Mouse (Mus musculus) liver, embryonic 11.5 days (tissue): ENCODE results near the gene Npsr1. TPM values are rescaled to one million over a fixed set of nuclear protein-coding genes. Genes with fewer than 3 reads are reported as not detected.

ENCODE experiments used
- ATAC-seq: fragments of 200-750 bp; cut with Nextera tagmentation; replicated peaks from 2 replicates; pipeline ENCODE4 v1.8.0; 2017; ENCODE audit warnings: moderate number of reproducible peaks, mild to moderate bottlenecking, moderate TSS enrichment, moderate library complexity; ENCODE audit not compliant: low FRiP score
- DNase-seq: peaks from one replicate; pipeline ENCODE4 v3.0.0-alpha.2; 2017; ENCODE audit warnings: low spot score
- H3K27ac ChIP-seq: fragments of 300-500 bp; sonication (generic); 2 replicates; pipeline ENCODE4 v1.5.1; 2014; ENCODE audit warnings: mild to moderate bottlenecking, low read depth, low read length, control low read depth
- H3K27me3 ChIP-seq: fragments of 300-500 bp; sonication (generic); replicated peaks from 2 replicates; pipeline ENCODE4 v1.6.1; 2014; ENCODE audit warnings: low read length, mixed read lengths; ENCODE audit not compliant: control insufficient read depth, insufficient read depth
- H3K36me3 ChIP-seq: fragments of 300-500 bp; sonication (generic); 2 replicates; pipeline ENCODE4 v1.6.1; 2014; ENCODE audit warnings: mild to moderate bottlenecking, low read length, moderate library complexity, mixed read lengths; ENCODE audit not compliant: control insufficient read depth, insufficient read depth
- H3K4me1 ChIP-seq: fragments of 300-500 bp; sonication (generic); replicated peaks from 2 replicates; pipeline ENCODE4 v1.6.1; 2014; ENCODE audit warnings: low read length, mixed read lengths; ENCODE audit not compliant: control insufficient read depth, insufficient read depth
- H3K4me2 ChIP-seq: fragments of 300-500 bp; sonication (generic); 2 replicates; pipeline ENCODE4 v1.6.1; 2014; ENCODE audit warnings: mild to moderate bottlenecking, control low read depth, moderate library complexity
- H3K4me3 ChIP-seq: fragments of 300-500 bp; sonication (generic); 2 replicates; pipeline ENCODE4 v1.5.1; 2014; ENCODE audit warnings: low read depth, low read length, control low read depth
- H3K9ac ChIP-seq: fragments of 300-500 bp; sonication (generic); 2 replicates; pipeline ENCODE4 v1.6.1; 2014; ENCODE audit warnings: low read depth, low read length, control low read depth
- H3K9me3 ChIP-seq: fragments of 300-500 bp; sonication (generic); 2 replicates; pipeline ENCODE4 v1.6.1; 2016; ENCODE audit warnings: low read length, inconsistent platforms, mixed read lengths; ENCODE audit not compliant: control insufficient read depth
- WGBS: fragments of 180-500 bp; shearing (Covaris S2); extraction: QIAGEN DNeasy Blood & Tissue Kit; methylation state at CpG from one replicate; pipeline ENCODE4 v1.1.7; 2014; 5-methylcytosine and 5-hydroxymethylcytosine counted together
- polyA plus RNA-seq: library from polyadenylated mRNA; unstranded; fragments of >200 nt; fragmentation: Nextera tagmentation; extraction: Ambion mirVana; gene quantifications from 2 replicates; pipeline ENCODE4 v1.2.1, GENCODE M21; 2014

The Npsr1 gene
- polyA plus RNA-seq, 1 experiment from 2014 or later: not detected

DNA sequence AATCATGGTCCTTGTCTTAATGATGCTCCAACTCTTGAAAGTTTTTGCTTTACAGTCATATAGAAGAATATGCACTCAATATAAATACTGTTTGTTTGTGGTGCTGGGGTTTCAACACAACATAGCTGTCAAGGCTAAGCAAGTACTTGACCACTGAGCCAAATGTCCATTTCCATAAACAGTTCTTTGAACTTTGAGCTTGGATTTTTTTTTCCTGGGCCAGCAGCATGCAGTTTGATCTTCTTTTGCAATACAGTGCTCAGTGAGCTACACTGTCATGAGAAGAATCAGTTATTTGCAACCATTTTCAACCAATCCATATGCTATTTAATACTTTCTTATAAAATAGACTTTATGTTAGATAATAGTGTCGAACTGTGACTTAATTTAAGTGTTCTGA lies 35.3 kb downstream of the Npsr1 start:
- Histone ChIP-seq H3K9me3 (no peaks in the 10 kb centered on the region), H3K27ac (no peak overlapping the region), H3K36me3 (no peaks in the 10 kb centered on the region), H3K4me3 (no peak overlapping the region), H3K4me2 (no peak overlapping the region), H3K27me3 (no peaks in the 10 kb centered on the region), H3K9ac (no peak overlapping the region), H3K4me1 (no peaks in the 10 kb centered on the region)
- DNase-seq (no peak), ATAC-seq (no peak)
- 65% methylated on average over 1 of the region's 1 CpGs for WGBS

DNA sequence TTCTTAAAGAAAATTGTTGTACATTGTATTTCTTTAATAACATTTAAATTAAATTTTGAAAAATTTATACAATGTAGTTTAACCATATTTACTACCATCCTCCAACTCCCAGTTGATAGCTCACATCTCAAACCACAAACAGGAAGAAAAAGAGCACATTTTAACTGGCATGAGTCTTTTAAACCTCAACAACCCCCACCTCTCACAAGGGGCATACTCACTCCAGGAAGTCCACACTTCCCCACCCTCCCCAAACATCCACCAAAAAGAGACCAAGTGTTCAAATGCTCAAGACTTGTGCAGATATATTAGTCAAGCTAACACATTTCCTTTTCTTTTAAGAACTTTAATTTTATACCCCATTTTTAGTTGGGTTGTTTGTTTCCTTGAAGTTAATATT lies 38.6 kb downstream of the Npsr1 start:
- Histone ChIP-seq H3K4me1 (no peaks in the 10 kb centered on the region), H3K9ac (no peak overlapping the region), H3K27me3 (no peaks in the 10 kb centered on the region), H3K4me3 (no peak overlapping the region), H3K9me3 (no peaks in the 10 kb centered on the region), H3K4me2 (no peak overlapping the region), H3K27ac (no peak overlapping the region), H3K36me3 (no peaks in the 10 kb centered on the region)
- DNase-seq (no peak), ATAC-seq (no peak)

DNA sequence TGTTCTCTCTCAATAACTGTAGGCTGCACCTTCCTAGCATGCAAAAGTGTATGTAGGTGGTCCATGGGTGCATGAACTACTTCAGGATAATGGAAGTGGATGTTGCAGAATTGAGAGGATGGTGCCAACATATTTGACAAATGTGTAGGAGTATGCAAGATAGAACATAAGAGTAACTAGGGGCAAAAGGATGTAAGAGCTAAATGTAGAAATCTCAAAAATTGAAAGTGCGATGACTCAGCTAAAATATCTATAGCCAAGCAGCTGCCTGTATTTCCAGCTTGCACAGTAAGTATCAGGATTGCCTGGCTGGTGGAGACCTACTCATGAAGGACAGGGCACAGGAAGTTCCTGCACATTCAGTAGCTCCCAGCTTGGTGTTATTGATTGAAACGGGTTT lies 46.5 kb downstream of the Npsr1 start:
- Histone ChIP-seq H3K4me1 (no peaks in the 10 kb centered on the region), H3K27me3 (no peaks in the 10 kb centered on the region), H3K36me3 (no peaks in the 10 kb centered on the region), H3K4me3 (no peak overlapping the region), H3K27ac (no peak overlapping the region), H3K4me2 (no peak overlapping the region), H3K9ac (no peak overlapping the region), H3K9me3 (no peaks in the 10 kb centered on the region)
- 86% methylated on average over 2 of the region's 2 CpGs for WGBS
- ATAC-seq: no peak
- DNase-seq: no peak

DNA sequence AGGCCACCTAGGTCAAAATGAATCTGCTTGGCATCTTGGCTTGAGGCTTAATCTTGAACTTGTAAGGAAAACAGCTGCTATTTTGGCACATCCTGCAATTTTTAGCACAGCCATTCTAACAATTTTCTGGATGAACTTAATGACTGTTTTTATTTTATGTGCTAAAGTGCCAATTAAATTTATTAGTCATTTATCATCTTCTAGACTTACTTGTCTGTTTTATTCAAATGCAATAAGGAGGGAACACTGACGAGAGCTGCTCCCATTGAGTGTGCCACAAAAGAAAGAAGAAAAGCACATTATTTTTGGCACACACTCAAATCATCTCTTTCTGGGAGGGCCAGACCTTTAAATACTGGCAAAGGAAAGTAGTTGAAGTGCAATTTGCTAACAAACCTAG lies 59.4 kb downstream of the Npsr1 start:
- Histone ChIP-seq H3K9me3 (no peaks in the 10 kb centered on the region), H3K4me2 (no peak overlapping the region), H3K36me3 (no peaks in the 10 kb centered on the region), H3K4me1 (no peaks in the 10 kb centered on the region), H3K9ac (no peak overlapping the region), H3K4me3 (no peak overlapping the region), H3K27ac (no peak overlapping the region), H3K27me3 (no peaks in the 10 kb centered on the region)
- DNase-seq: no peak
- ATAC-seq: no peak
- WGBS: 64% methylated on average over 1 of the region's 1 CpGs

DNA sequence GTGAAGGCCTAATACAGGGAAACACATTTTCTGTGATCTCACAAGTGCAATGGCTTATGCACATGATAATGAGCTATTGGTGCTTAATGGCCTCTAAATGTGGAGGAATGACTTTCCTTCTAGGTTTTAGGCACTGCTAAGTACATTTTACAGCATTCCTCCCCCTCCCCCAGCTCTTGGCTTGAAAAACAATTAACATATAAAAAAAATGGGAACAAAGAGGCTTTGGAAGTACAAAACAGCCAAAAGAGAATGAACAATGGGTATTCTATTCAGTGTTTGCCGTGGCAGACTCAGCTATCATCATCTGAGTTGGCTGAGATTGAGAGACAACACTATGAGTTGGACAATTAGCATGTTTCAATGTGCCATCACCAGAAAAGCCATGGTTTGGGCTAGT lies 62.6 kb downstream of the Npsr1 start:
- Histone ChIP-seq H3K4me3 (no peak overlapping the region), H3K9ac (no peak overlapping the region), H3K4me2 (no peak overlapping the region), H3K27me3 (no peaks in the 10 kb centered on the region), H3K9me3 (no peaks in the 10 kb centered on the region), H3K4me1 (no peaks in the 10 kb centered on the region), H3K27ac (no peak overlapping the region), H3K36me3 (no peaks in the 10 kb centered on the region)
- DNase-seq (no peak), ATAC-seq (no peak)
- 61% methylated on average over 1 of the region's 1 CpGs for WGBS

DNA sequence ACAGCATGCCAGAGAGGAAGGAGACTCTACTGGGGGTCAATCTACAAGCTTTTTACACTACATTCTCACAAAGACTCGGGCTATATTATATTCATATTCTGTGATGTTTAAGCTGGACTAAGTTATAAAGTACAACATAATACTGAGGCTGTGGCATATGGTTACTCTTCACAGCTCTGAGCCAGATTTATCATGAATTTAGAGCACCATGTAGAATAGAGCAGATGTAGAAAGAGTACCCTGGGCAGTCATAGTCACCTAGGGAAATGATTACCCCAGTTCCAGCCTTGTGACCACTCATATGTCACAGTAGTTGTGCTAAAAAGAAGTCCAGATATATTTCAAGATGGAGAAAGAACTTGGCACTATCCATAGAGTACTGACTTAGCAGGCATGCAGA lies 70.7 kb downstream of the Npsr1 start:
- Histone ChIP-seq H3K9ac (no peak overlapping the region), H3K36me3 (no peaks in the 10 kb centered on the region), H3K27ac (no peak overlapping the region), H3K4me2 (no peak overlapping the region), H3K27me3 (no peaks in the 10 kb centered on the region), H3K9me3 (no peaks in the 10 kb centered on the region), H3K4me1 (no peaks in the 10 kb centered on the region), H3K4me3 (no peak overlapping the region)
- DNase-seq (no peak), ATAC-seq (no peak)
- WGBS: 75% methylated on average over 1 of the region's 1 CpGs

DNA sequence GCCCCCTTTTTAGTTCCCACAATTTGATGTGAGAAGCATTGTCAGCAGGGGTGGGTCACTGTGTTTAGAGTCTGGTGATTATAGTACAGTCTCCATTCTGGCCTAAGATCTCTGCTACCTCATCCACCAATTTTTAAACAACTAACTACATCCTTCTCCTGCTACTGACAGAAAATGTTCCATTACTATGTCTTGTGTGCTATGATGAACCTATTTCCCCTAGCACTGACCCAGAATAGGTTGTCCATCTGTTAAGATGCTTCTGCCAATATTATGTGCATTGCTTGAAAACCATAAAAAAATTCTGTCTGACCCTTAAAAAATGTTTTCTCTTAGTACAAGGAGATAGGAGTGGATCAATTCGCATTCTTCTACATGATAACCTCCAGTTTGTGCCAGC lies 72.9 kb downstream of the Npsr1 start:
- H3K36me3 ChIP-seq: no peaks in the 10 kb centered on the region
- H3K27ac ChIP-seq: no peak overlapping the region
- DNase-seq (no peak), ATAC-seq (no peak)
- H3K4me3 ChIP-seq: no peak overlapping the region
- H3K4me1 ChIP-seq: no peaks in the 10 kb centered on the region
- no peak overlapping the region for H3K9ac ChIP-seq
- no peak overlapping the region for H3K4me2 ChIP-seq
- WGBS: 81% methylated on average over 1 of the region's 1 CpGs
- H3K27me3 ChIP-seq: no peaks in the 10 kb centered on the region
- H3K9me3 ChIP-seq: no peaks in the 10 kb centered on the region

DNA sequence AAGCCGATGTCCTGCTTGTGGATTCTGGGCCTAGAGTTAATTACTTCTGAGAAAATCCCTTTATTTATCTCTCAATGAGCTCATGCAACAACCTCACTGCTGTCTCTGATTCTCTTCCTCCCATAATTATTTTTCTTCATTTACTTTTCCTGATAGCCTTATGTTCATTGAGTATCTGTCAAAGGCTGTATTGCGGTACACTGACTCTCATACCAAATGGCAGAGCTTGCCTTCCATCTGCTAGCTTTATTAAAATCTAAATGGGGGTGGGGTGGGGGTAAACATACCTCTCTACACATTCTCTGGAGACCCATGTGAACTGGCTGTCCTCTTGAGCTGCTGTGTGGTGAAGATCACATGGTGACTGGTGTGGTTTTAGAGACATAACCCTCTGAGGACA lies 80.9 kb downstream of the Npsr1 start:
- H3K27me3 ChIP-seq: no peaks in the 10 kb centered on the region
- no peaks in the 10 kb centered on the region for H3K9me3 ChIP-seq
- WGBS: 86% methylated on average over 2 of the region's 2 CpGs
- H3K9ac ChIP-seq: no peak overlapping the region
- ATAC-seq: no peak
- no peak for DNase-seq
- H3K4me3 ChIP-seq: no peak overlapping the region
- H3K36me3 ChIP-seq: no peaks in the 10 kb centered on the region
- no peaks in the 10 kb centered on the region for H3K4me1 ChIP-seq
- no peak overlapping the region for H3K4me2 ChIP-seq
- no peak overlapping the region for H3K27ac ChIP-seq

DNA sequence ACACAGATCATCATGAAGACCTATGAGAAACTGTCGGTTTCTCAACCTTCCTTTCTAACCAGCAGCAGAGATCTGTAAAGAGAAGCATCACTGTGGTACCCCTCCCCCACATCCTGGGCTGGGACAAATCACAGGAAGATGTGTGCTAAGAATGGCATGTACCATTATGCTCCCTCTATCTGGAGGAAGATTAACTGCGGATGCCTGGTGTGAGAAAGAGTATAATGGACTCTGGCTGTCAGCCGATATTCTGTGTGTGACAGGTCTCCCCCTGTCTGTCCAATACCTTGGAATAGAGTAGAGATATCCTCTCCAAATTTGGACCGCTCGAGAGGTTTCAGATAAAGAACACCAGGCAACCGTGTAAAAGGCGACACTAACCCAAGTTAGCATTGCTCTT lies 83.1 kb downstream of the Npsr1 start:
- no peaks in the 10 kb centered on the region for H3K4me1 ChIP-seq
- H3K9me3 ChIP-seq: no peaks in the 10 kb centered on the region
- ATAC-seq: no peak
- H3K9ac ChIP-seq: no peak overlapping the region
- no peak overlapping the region for H3K4me3 ChIP-seq
- 66% methylated on average over 7 of the region's 7 CpGs for WGBS
- no peak for DNase-seq
- H3K27me3 ChIP-seq: no peaks in the 10 kb centered on the region
- H3K36me3 ChIP-seq: no peaks in the 10 kb centered on the region
- no peak overlapping the region for H3K4me2 ChIP-seq
- H3K27ac ChIP-seq: no peak overlapping the region
